Mouse (Mus musculus): Measurements from ENCODE around the gene Pkig.

- TF ChIP-seq CTCF (IDR thresholded peaks at IDR 0.05; ENCODE audit: low read depth) (no peak), EP300 (optimal IDR thresholded peaks at IDR 0.05) (no peak)
Observed at GRCm38 (mm10) chr2:163722550-163722949, 64.4 kb downstream of the Pkig start.
